Mouse (Mus musculus) liver, adult (tissue): ENCODE results near the gene Aldh8a1.

ENCODE experiments used
- GATA4 ChIP-seq: IDR thresholded peaks from 2 replicates; pipeline ENCODE4 v1.6.1; 2014; ENCODE audit warnings: mild to moderate bottlenecking, low read length; ENCODE audit not compliant: insufficient replicate concordance

Gene Aldh8a1

DNA sequence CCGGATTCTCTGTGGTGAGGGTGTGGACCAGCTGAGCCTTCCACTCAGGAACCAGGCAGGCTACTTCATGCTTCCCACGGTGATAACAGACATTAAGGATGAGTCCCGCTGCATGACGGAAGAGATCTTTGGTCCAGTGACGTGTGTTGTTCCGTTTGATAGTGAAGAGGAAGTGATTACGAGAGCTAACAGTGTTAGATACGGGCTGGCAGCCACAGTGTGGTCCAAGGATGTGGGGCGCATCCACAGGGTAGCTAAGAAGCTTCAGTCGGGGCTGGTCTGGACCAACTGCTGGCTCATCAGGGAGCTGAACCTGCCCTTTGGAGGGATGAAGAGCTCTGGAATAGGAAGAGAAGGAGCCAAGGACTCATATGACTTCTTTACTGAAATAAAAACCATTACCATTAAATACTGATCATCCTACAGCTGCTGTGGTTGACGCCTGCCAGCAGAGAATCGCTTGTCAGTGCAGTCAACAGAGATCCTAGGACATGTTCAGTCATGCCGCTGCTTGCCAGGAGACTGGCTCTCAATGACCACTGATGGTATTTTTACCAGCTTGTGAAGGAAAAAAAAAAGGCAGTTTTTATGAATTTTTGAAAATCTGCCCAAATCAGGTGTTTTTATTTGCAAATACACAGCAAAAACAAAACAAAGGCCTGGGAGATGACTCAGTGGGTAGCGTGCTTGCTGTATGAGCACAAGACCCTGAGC lies 18.5 kb downstream of the Aldh8a1 start:
- TF ChIP-seq GATA4, result peak; percentile 96; the same call in 1 of the 2 replicates

DNA sequence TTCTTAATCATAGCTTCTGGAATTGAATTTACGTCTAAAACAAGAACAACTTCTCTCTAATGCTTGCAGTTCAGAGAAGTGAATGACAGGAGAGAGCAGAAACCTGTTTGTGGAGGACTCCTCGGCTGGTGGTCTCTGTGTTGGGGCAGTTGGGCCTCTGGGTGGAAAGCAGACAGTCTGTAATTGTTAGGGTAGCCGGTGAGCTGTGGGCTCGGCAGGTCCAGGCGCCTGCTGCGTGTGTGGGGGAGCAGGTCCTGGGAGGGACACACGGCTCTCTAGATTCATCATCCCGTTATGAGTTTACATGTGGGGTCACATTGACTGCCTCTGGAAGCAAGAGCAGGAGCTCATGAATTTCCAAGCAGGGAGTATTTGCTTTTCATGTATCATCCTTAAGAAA lies 22.5 kb downstream of the Aldh8a1 start:
- TF ChIP-seq GATA4, result no peak

DNA sequence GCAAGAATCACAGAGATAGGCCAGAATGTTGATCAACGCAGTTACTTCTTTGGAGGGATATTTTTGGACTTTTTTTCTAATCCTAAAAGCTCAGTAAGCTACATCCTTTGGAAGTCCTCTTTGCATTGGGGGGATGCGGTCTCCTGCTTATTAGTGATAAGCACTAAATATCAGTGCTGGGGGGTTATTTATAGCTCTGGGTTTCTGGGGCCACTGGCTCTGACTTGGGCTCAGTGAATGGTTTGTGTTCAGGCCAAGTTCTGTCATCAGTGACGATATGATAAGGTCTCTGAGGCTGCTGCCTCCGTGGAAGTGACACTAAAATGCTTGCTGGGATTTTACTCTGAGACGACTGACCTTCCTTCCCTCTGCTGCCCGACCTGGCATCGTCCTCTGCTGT lies 22.9 kb downstream of the Aldh8a1 start:
- peak; percentile 86 for TF ChIP-seq GATA4

DNA sequence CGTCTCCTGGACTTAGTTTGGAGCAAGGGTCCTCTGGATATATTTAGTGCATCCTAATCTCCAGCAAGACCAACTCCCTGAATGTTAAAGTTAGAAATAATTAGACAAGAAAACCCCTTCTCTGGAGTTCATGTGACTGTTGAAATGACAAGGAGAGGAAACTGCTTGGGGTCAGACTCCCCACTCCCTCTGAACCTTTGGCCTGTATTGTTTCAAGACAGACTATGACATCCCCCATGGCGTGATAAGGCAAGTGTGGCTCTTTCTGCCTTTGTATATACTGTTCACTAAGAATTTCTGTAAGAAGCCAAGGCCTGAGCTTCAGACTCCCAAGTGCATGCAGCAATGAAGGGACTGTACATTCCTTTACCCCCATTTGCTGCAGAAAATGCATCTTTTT lies 23.4 kb downstream of the Aldh8a1 start:
- peak; percentile 82; the same call in 1 of the 2 replicates for TF ChIP-seq GATA4

DNA sequence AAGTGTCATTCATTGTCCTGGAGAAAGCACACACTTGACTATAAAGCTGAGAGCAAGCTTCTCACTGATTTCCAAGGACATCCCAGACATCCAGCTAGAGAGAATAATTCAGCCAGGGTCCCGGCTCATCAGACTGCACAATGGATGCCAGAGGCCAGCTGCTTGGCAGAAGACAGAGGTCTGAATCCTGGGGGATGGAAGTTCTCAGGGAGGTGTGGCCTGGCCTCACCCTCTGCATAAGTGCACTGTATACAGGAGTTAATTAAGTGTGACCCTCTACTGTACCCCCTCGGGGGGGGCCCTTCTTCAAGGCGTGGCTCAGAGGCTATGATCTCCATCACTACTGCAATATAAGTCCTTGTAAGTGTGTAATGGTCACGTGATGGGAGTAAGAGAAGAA lies 24.2 kb downstream of the Aldh8a1 start:
- no peak for TF ChIP-seq GATA4

- no peak for TF ChIP-seq GATA4
These were observed 27.7 kb downstream of the Aldh8a1 start for GRCm38 (mm10) chr10:21404822-21405221.

DNA sequence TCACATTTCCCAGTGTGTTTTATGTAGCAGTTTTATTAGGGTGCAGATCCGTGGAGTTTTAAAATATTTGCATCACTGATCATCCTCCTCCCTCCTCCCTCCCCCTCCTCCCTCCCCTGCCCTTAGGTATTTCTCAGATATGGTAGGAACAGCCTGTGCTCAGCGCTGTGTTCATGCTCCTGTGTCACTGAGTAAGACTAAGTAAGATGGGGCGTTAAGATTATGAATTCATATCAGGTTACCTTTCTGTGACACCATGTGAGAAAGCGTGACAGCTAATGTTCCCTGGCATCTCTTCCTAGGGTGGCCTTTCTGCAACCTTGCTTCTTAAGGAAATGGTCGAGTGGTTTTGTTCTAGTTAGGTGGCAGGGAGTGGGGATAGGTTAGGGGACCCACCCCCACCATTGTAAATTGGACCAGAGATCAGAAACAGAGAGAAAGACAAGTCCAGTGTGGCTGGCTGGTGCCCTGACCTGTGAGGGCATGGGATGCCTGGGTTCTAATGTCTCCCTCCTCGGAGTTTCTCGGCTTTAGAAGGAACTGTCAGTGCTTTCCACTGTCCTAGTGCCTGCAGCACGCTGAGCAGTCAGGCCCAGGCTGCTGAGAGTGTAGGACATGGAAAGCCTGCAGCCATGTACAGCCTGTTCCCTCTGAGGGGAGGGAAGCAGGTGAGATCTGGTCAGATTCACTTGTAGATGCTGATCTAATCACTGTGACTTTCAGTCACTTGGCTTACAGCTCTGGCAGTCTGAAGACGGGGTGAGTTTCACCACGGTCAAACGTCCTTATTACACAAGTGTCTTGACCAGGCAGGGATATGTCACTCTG lies 28.8 kb downstream of the Aldh8a1 start:
- TF ChIP-seq GATA4, result no peak

DNA sequence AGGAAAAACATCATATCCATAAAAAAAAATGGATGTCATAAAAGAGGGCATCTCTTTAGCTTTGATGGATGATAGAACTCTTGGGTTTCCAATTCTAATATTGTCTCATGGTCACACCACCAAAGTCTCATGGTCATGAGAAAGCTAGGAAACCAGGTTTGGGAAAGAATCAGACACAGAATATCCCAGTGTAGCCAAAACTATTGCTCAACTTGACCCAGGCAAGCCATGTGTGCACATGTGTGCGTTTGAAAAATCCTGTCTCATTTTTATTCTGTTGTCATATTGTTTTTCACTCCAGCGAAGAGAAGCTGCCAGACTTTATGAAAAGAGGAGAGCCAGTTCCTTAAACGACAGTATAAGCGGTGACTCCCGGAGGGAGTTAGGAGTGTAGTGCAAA lies 33.6 kb downstream of the Aldh8a1 start:
- TF ChIP-seq GATA4, result no peak

DNA sequence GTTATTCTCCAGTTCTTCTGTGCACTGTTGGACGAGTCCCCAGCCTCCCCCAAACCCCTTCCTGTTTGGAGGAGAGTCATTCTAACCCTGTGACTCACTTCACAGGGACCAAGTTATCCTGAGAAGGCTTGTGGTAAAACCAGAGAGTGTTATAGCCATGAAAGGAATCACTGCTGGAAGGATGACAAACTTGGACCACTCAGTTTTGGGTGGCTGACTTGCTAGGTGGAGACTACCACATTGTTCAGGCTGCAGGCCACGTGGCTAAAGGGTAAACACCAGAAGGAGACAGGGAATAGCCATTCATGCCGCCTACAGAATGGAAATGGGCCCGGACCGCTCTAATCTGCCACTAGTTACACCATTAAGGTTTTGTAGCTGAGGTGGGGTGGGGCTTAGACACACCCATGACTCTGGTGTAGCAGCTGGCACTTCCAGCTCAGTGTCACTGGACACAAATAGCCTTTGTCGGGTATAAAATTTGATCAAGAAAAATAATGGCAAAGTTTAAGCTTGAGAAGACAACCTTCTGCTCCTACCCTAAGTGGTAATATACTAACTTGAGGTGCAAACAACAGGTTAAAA lies 34.6 kb downstream of the Aldh8a1 start:
- TF ChIP-seq GATA4, result no peak

GRCm38 (mm10) chr10:21415031-21415430 lies 37.9 kb downstream of the Aldh8a1 start:
- TF ChIP-seq GATA4, result no peak

DNA sequence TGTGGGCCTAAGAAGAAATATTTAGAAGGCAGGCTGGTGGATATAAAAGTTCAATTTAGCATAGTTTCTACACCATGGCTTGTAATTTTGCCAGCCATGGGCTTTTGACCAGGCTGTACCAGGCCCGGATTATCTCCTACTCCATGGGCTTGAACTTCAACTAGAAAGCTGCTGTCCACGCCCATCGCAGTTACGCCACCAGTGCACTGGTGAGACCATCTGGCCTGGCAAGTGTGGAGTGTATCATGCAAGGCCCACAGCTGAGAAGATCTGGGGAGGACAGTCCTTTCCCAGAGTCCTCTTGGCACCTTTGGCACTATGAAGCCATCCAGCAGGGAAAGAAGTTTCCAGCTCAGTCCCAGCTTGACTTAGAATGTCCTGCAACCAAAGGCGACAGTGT lies 39.1 kb downstream of the Aldh8a1 start:
- TF ChIP-seq GATA4, result no peak

DNA sequence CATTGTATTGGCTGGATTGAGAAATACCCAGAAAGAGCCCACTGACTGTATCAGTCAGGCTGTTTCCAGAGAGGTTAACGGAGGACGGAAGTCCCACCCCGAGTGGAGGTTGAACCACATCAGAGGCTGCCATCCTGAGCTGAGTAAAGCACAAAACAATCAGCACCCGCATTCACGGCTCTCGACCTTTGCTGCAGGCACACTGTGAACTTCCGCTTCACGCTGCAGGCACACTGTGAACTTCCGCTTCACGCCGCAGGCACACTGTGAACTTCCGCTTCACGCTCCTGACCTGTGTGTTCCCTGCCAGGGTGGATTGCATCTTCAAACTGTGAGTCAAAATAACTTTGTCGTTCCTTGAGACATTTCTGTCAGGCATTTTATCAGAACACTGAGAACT lies 42.1 kb downstream of the Aldh8a1 start:
- TF ChIP-seq GATA4, result peak; percentile 92

- peak; percentile 89; the same call in 1 of the 2 replicates for TF ChIP-seq GATA4
These were observed 43.6 kb downstream of the Aldh8a1 start for GRCm38 (mm10) chr10:21420457-21421424.

GRCm38 (mm10) chr10:21426515-21426914 lies 49.4 kb downstream of the Aldh8a1 start:
- no peak for TF ChIP-seq GATA4

- TF ChIP-seq GATA4, result no peak
These were observed 50.9 kb downstream of the Aldh8a1 start for GRCm38 (mm10) chr10:21427996-21428395.
